Mouse (Mus musculus) embryonic facial prominence, embryonic 11.5 days (tissue): ENCODE results near the gene Ptges2. TPM values are rescaled to one million over a fixed set of nuclear protein-coding genes. Genes with fewer than 3 reads are reported as not detected.
"Not testable (repeated sequence)": the region's sequence is repeated elsewhere in the genome, so short reads cannot be mapped to it uniquely, and the experiment has no call there.

Experiments
- ATAC-seq: fragments of 200-750 bp; cut with Nextera tagmentation; replicated peaks from 2 replicates; pipeline ENCODE4 v1.8.0; 2017; ENCODE audit warnings: low read depth; ENCODE audit not compliant: insufficient number of reproducible peaks, low FRiP score, low TSS enrichment
- DNase-seq: peaks from one replicate; pipeline ENCODE4 v3.0.0-alpha.2; 2015; ENCODE audit warnings: low spot score
- H3K27ac ChIP-seq: fragments of 300-500 bp; sonication (generic); replicated peaks from 2 replicates; pipeline ENCODE4 v1.5.1; 2014; ENCODE audit warnings: mild to moderate bottlenecking, low read depth, low read length, control low read depth
- H3K27me3 ChIP-seq: fragments of 300-500 bp; sonication (generic); 2 replicates; pipeline ENCODE4 v1.6.1; 2014; ENCODE audit warnings: mild to moderate bottlenecking, low read length, moderate library complexity, mixed read lengths; ENCODE audit not compliant: control insufficient read depth, insufficient read depth
- H3K36me3 ChIP-seq: fragments of 300-500 bp; sonication (generic); replicated peaks from 2 replicates; pipeline ENCODE4 v1.6.1; 2014; ENCODE audit warnings: low read depth, mild to moderate bottlenecking, low read length, moderate library complexity, mixed read lengths; ENCODE audit not compliant: control insufficient read depth, insufficient read depth
- H3K4me1 ChIP-seq: fragments of 300-500 bp; sonication (generic); 2 replicates; pipeline ENCODE4 v1.6.1; 2014; ENCODE audit warnings: low read length, mixed read lengths; ENCODE audit not compliant: control insufficient read depth, insufficient read depth
- H3K4me2 ChIP-seq: fragments of 300-500 bp; sonication (generic); 2 replicates; pipeline ENCODE4 v1.6.1; 2014; ENCODE audit warnings: low read depth, mild to moderate bottlenecking, control low read depth, low read length, moderate library complexity
- H3K4me3 ChIP-seq: fragments of 300-500 bp; sonication (generic); 2 replicates; pipeline ENCODE4 v1.5.1; 2014; ENCODE audit warnings: low read depth, low read length, control low read depth
- H3K9ac ChIP-seq: fragments of 300-500 bp; sonication (generic); replicated peaks from 2 replicates; pipeline ENCODE4 v1.6.1; 2014; ENCODE audit warnings: mild to moderate bottlenecking, control low read depth, low read length
- H3K9me3 ChIP-seq: fragments of 300-500 bp; sonication (generic); replicated peaks from 2 replicates; pipeline ENCODE4 v1.6.1; 2016; ENCODE audit warnings: mild to moderate bottlenecking, low read length, inconsistent platforms, mixed read lengths; ENCODE audit not compliant: control insufficient read depth
- WGBS: fragments of 180-500 bp; shearing (Covaris S2); extraction: QIAGEN DNeasy Blood & Tissue Kit; methylation state at CpG from one replicate; pipeline ENCODE4 v1.1.7; 2014; 5-methylcytosine and 5-hydroxymethylcytosine counted together
- polyA plus RNA-seq: library from polyadenylated mRNA; unstranded; fragments of >200 nt; fragmentation: Nextera tagmentation; extraction: Ambion mirVana; gene quantifications from 2 replicates; pipeline ENCODE4 v1.2.1, GENCODE M21; 2014

Ptges2 gene
- polyA plus RNA-seq, 1 experiment from 2014 or later, result 33.0 TPM

GRCm38 (mm10) chr2:32362274-32362673 lies 33.4 kb upstream of the Ptges2 start:
- H3K4me3 ChIP-seq, result peak overlapping the region; percentile 77
- not testable (repeated sequence) for H3K27ac ChIP-seq, H3K36me3 ChIP-seq, DNase-seq, H3K27me3 ChIP-seq, H3K4me1 ChIP-seq, H3K9me3 ChIP-seq, ATAC-seq
- WGBS, result 42% methylated on average over 5 of the region's 5 CpGs
- peak overlapping the region; percentile 75 for H3K4me2 ChIP-seq
- H3K9ac ChIP-seq, result peak overlapping the region; percentile 75

- peak overlapping the region; percentile 75 for H3K4me2 ChIP-seq
- peak; percentile 90 for DNase-seq
These were observed 32.8 kb upstream of the Ptges2 start for GRCm38 (mm10) chr2:32362817-32363340.

GRCm38 (mm10) chr2:32363376-32364106 lies 32.2 kb upstream of the Ptges2 start:
- H3K27me3 ChIP-seq, result no peaks in the 10 kb centered on the region
- no peaks in the 10 kb centered on the region; the same call in 1 of the 2 replicates for H3K36me3 ChIP-seq
- H3K9ac ChIP-seq, result peak overlapping the region; percentile 75
- 9% methylated on average over 19 of the region's 19 CpGs for WGBS
- H3K27ac ChIP-seq, result peak overlapping the region; percentile 83
- ATAC-seq (peak; percentile 1; the same call in 1 of the 2 replicates), DNase-seq (peak; percentile 46)
- H3K4me1 ChIP-seq, result peaks cover 3% of the 10 kb centered on the region
- H3K4me2 ChIP-seq, result peak overlapping the region; percentile 75
- H3K9me3 ChIP-seq, result no peaks in the 10 kb centered on the region
- peak overlapping the region; percentile 77 for H3K4me3 ChIP-seq

More at GRCm38 (mm10) chr2:32362817-32363340, 32.8 kb upstream of the Ptges2 start:
- Histone ChIP-seq H3K4me1 (peaks cover 3% of the 10 kb centered on the region), H3K36me3 (no peaks in the 10 kb centered on the region; the same call in 1 of the 2 replicates), H3K9me3 (no peaks in the 10 kb centered on the region), H3K9ac (peak overlapping the region; percentile 75), H3K27ac (peak overlapping the region; percentile 83), H3K4me3 (peak overlapping the region; percentile 77), H3K27me3 (no peaks in the 10 kb centered on the region)
- peak; percentile 73 for ATAC-seq
- WGBS, result under 1% methylated on average over 53 of the region's 53 CpGs

GRCm38 (mm10) chr2:32364121-32364520 lies 31.6 kb upstream of the Ptges2 start:
- Histone ChIP-seq H3K36me3 (no peaks in the 10 kb centered on the region; the same call in 1 of the 2 replicates), H3K4me1 (peaks cover 3% of the 10 kb centered on the region), H3K4me2 (peak overlapping the region; percentile 75), H3K4me3 (no peak overlapping the region; the same call in 1 of the 2 replicates), H3K9me3 (no peaks in the 10 kb centered on the region), H3K27ac (no peak overlapping the region), H3K9ac (no peak overlapping the region; the same call in 1 of the 2 replicates), H3K27me3 (no peaks in the 10 kb centered on the region)
- no peak for DNase-seq
- WGBS, result 82% methylated on average over 8 of the region's 8 CpGs
- ATAC-seq, result no peak

GRCm38 (mm10) chr2:32367315-32367714 lies 28.4 kb upstream of the Ptges2 start:
- ATAC-seq, result no peak
- 97% methylated on average over 5 of the region's 5 CpGs for WGBS
- Histone ChIP-seq H3K36me3 (peaks cover 5% of the 10 kb centered on the region; the same call in 1 of the 2 replicates), H3K4me3 (no peak overlapping the region), H3K27ac (no peak overlapping the region), H3K27me3 (no peaks in the 10 kb centered on the region), H3K9ac (no peak overlapping the region), H3K4me1 (peaks cover 3% of the 10 kb centered on the region), H3K4me2 (no peak overlapping the region), H3K9me3 (no peaks in the 10 kb centered on the region)
- DNase-seq, result no peak

GRCm38 (mm10) chr2:32374191-32374590 lies 21.5 kb upstream of the Ptges2 start:
- H3K4me2 ChIP-seq, result no peak overlapping the region
- no peak overlapping the region for H3K9ac ChIP-seq
- H3K4me1 ChIP-seq, result no peaks in the 10 kb centered on the region
- WGBS, result 83% methylated on average over 10 of the region's 10 CpGs
- DNase-seq (no peak), ATAC-seq (no peak)
- H3K27me3 ChIP-seq, result no peaks in the 10 kb centered on the region
- peaks cover 21% of the 10 kb centered on the region for H3K36me3 ChIP-seq
- no peaks in the 10 kb centered on the region for H3K9me3 ChIP-seq
- H3K4me3 ChIP-seq, result no peak overlapping the region
- H3K27ac ChIP-seq, result no peak overlapping the region

- H3K36me3 ChIP-seq, result peaks cover 21% of the 10 kb centered on the region
- H3K27me3 ChIP-seq, result no peaks in the 10 kb centered on the region
- H3K27ac ChIP-seq, result no peak overlapping the region
- WGBS, result 89% methylated on average over 13 of the region's 13 CpGs
- no peak overlapping the region for H3K4me3 ChIP-seq
- H3K4me2 ChIP-seq, result no peak overlapping the region
- no peak for DNase-seq
- no peaks in the 10 kb centered on the region for H3K9me3 ChIP-seq
- ATAC-seq, result no peak
- no peaks in the 10 kb centered on the region for H3K4me1 ChIP-seq
- no peak overlapping the region for H3K9ac ChIP-seq
These were observed 20.3 kb upstream of the Ptges2 start for GRCm38 (mm10) chr2:32375317-32375940.

GRCm38 (mm10) chr2:32376963-32377362 lies 18.7 kb upstream of the Ptges2 start:
- Histone ChIP-seq H3K9ac (no peak overlapping the region), H3K4me3 (no peak overlapping the region), H3K4me1 (peaks cover 4% of the 10 kb centered on the region), H3K27ac (no peak overlapping the region), H3K4me2 (no peak overlapping the region), H3K9me3 (no peaks in the 10 kb centered on the region), H3K27me3 (no peaks in the 10 kb centered on the region), H3K36me3 (peaks cover 15% of the 10 kb centered on the region)
- DNase-seq (no peak), ATAC-seq (no peak)
- 90% methylated on average over 10 of the region's 10 CpGs for WGBS
